ENCODE assay signal across 20 mouse cellular contexts in genomic region chr13:5937970-5938369, GRCm38 (mm10).
A peak's percentile ranks its signal among the peaks of the same experiment; 100 is the strongest.
DNase-seq lines count a peak whose midpoint lies in the region; ATAC-seq and TF ChIP-seq lines count a peak whose summit lies in the region.
"Had no signal": no experiment of that assay in that cellular context is flagged by ENCODE, and none has a peak within 500 bp of the region (broad histone marks: within the 10 kb centered on the region; RNA-seq: fewer than 3 reads in every experiment).

No protein-coding gene starts in this region.

- no peaks in the 10 kb centered on the region for H3K27me3 ChIP-seq in kidney, embryonic 16.5 days (ENCODE audit: insufficient read depth, low read length)
- H3K27me3 ChIP-seq in forebrain, embryonic 12.5 days, result no peaks in the 10 kb centered on the region
- H3K27me3 ChIP-seq: embryonic facial prominence, embryonic 13.5 days; embryonic facial prominence, embryonic 15.5 days had no signal

- no peaks in the 10 kb centered on the region for H3K36me3 ChIP-seq in kidney, embryonic 16.5 days (ENCODE audit: insufficient read depth, low read length)
- H3K36me3 ChIP-seq in forebrain, embryonic 12.5 days (replicated peaks), result no peaks in the 10 kb centered on the region
- H3K36me3 ChIP-seq: embryonic facial prominence, embryonic 13.5 days; embryonic facial prominence, embryonic 15.5 days had no signal

- no peak overlapping the region for H3K4me3 ChIP-seq in embryonic fibroblast, embryonic 13.5 days (ENCODE audit: insufficient read depth, low read length)
- no peak overlapping the region for H3K4me3 ChIP-seq in kidney, embryonic 16.5 days (ENCODE audit: low read length)
- no peak overlapping the region for H3K4me3 ChIP-seq in forebrain, embryonic 12.5 days (replicated peaks)
- H3K4me3 ChIP-seq: embryonic facial prominence, embryonic 13.5 days; embryonic facial prominence, embryonic 15.5 days had no signal

- WGBS in kidney, embryonic 16.5 days, result 88% methylated on average over 4 of the region's 4 CpGs
- 92% methylated on average over 4 of the region's 4 CpGs for WGBS in forebrain, embryonic 12.5 days

- peak overlapping the region; percentile 11; the same call in 1 of the 2 replicates for H3K27ac ChIP-seq in embryonic fibroblast, embryonic 13.5 days (ENCODE audit: insufficient read depth, low read length)
- no peak overlapping the region for H3K27ac ChIP-seq in kidney, embryonic 16.5 days (ENCODE audit: low read length)
- H3K27ac ChIP-seq in forebrain, embryonic 12.5 days, result no peak overlapping the region
- H3K27ac ChIP-seq: embryonic facial prominence, embryonic 13.5 days; embryonic facial prominence, embryonic 15.5 days had no signal

- H3K9ac ChIP-seq in kidney, embryonic 16.5 days (replicated peaks; ENCODE audit: low read length), result no peak overlapping the region
- no peak overlapping the region for H3K9ac ChIP-seq in forebrain, embryonic 12.5 days
- H3K9ac ChIP-seq: embryonic facial prominence, embryonic 13.5 days; embryonic facial prominence, embryonic 15.5 days had no signal

- H3K4me2 ChIP-seq in kidney, embryonic 16.5 days (replicated peaks; ENCODE audit: low read depth, low read length), result no peak overlapping the region
- H3K4me2 ChIP-seq in forebrain, embryonic 12.5 days, result no peak overlapping the region
- H3K4me2 ChIP-seq: embryonic facial prominence, embryonic 13.5 days; embryonic facial prominence, embryonic 15.5 days had no signal

- no peak for TF ChIP-seq CTCF in embryonic fibroblast, embryonic 13.5 days (IDR thresholded peaks at IDR 0.05; ENCODE audit: borderline replicate concordance, insufficient read depth, low read length)

- H3K4me1 ChIP-seq in embryonic fibroblast, embryonic 13.5 days (ENCODE audit: control insufficient read depth, insufficient read depth, low read length), result peaks cover 9% of the 10 kb centered on the region; the same call in 1 of the 2 replicates
- H3K4me1 ChIP-seq in kidney, embryonic 16.5 days (ENCODE audit: insufficient read depth, low read length), result no peaks in the 10 kb centered on the region
- H3K4me1 ChIP-seq in forebrain, embryonic 12.5 days, result no peaks in the 10 kb centered on the region
- H3K4me1 ChIP-seq: embryonic facial prominence, embryonic 13.5 days; embryonic facial prominence, embryonic 15.5 days had no signal

- peak; percentile 69 for ATAC-seq in megakaryocyte, adult 5-6 weeks (ENCODE audit: poor library complexity, severe bottlenecking)
- ATAC-seq in kidney, embryonic 16.5 days (ENCODE audit: low FRiP score, low TSS enrichment), result no peak
- no peak for ATAC-seq in forebrain, embryonic 12.5 days (ENCODE audit: low FRiP score)
- ATAC-seq: forebrain, embryonic 14.5 days; forebrain, embryonic 16.5 days had no signal

- DNase-seq in heart, adult 11 months, result peak; percentile 19
- no peak for DNase-seq in heart, postnatal 14 days
- no peak for DNase-seq in adrenal gland, adult 18-20 months (ENCODE audit: low spot score in 2 of 2)
- DNase-seq: adrenal gland, adult 8-10 months; adrenal gland, postnatal 14 days; adrenal gland, postnatal 36 days; cerebellum, adult 11-12 months; cerebellum, adult 2 months; cerebellum, adult 9-10 months; cerebellum, postnatal 10 days; cerebellum, postnatal 25 days; embryo, embryonic 11 days had no signal

- H3K9me3 ChIP-seq in kidney, embryonic 16.5 days (ENCODE audit: low read length), result no peaks in the 10 kb centered on the region
- no peaks in the 10 kb centered on the region for H3K9me3 ChIP-seq in forebrain, embryonic 12.5 days
- H3K9me3 ChIP-seq: embryonic facial prominence, embryonic 13.5 days; embryonic facial prominence, embryonic 15.5 days had no signal

- intact Hi-C loops in heart, postnatal 14 days (cut with DNase I), result no loop called here

- TF ChIP-seq POLR2A in embryonic fibroblast, embryonic 13.5 days (IDR thresholded peaks at IDR 0.05; ENCODE audit: low read depth, low read length), result no peak
